Mouse (Mus musculus) midbrain, embryonic 14.5 days (tissue): ENCODE measurements around the gene Shld2. TPM values are rescaled to one million over a fixed set of nuclear protein-coding genes. Genes with fewer than 3 reads are reported as not detected.

Source experiments
- ATAC-seq: fragments of 200-750 bp; cut with Nextera tagmentation; 2 replicates; pipeline ENCODE4 v1.8.0; 2017; ENCODE audit warnings: moderate number of reproducible peaks, moderate library complexity; ENCODE audit not compliant: low FRiP score, low TSS enrichment
- DNase-seq: peaks from one replicate; pipeline ENCODE4 v3.0.0-alpha.2; 2015
- H3K27ac ChIP-seq: fragments of 300-500 bp; sonication (generic); replicated peaks from 2 replicates; pipeline ENCODE4 v1.5.1; 2014; ENCODE audit warnings: mild to moderate bottlenecking, low read depth, low read length, moderate library complexity
- H3K27me3 ChIP-seq: fragments of 300-500 bp; sonication (generic); 2 replicates; pipeline ENCODE4 v1.6.1; 2014; ENCODE audit warnings: low read length, control low read depth, mixed read lengths; ENCODE audit not compliant: control insufficient read depth, insufficient read depth
- H3K36me3 ChIP-seq: fragments of 300-500 bp; sonication (generic); 2 replicates; pipeline ENCODE4 v1.6.1; 2014; ENCODE audit warnings: low read length, control low read depth; ENCODE audit not compliant: control insufficient read depth, insufficient read depth
- H3K4me1 ChIP-seq: fragments of 300-500 bp; sonication (generic); 2 replicates; pipeline ENCODE4 v1.6.1; 2014; ENCODE audit warnings: mild to moderate bottlenecking, antibody characterized with exemption, low read length, control low read depth; ENCODE audit not compliant: control insufficient read depth, insufficient read depth
- H3K4me2 ChIP-seq: fragments of 300-500 bp; sonication (generic); 2 replicates; pipeline ENCODE4 v1.6.1; 2014; ENCODE audit warnings: mild to moderate bottlenecking, low read length, moderate library complexity
- H3K4me3 ChIP-seq: fragments of 300-500 bp; sonication (generic); replicated peaks from 2 replicates; pipeline ENCODE4 v1.5.1; 2014; ENCODE audit warnings: low read depth, low read length
- H3K9ac ChIP-seq: fragments of 300-500 bp; sonication (generic); replicated peaks from 2 replicates; pipeline ENCODE4 v1.6.1; 2014; ENCODE audit warnings: mild to moderate bottlenecking, low read length, moderate library complexity
- H3K9me3 ChIP-seq: fragments of 300-500 bp; sonication (generic); 2 replicates; pipeline ENCODE4 v1.6.1; 2016; ENCODE audit warnings: low read length, control low read depth, mixed read lengths; ENCODE audit not compliant: control insufficient read depth
- WGBS: fragments of 180-500 bp; shearing (Covaris S2); extraction: QIAGEN DNeasy Blood & Tissue Kit; methylation state at CpG from one replicate; pipeline ENCODE4 v1.1.7; 2014; 5-methylcytosine and 5-hydroxymethylcytosine counted together
- polyA plus RNA-seq: library from polyadenylated mRNA; unstranded; fragments of >200 nt; fragmentation: Nextera tagmentation; extraction: Ambion mirVana; gene quantifications from 2 replicates; pipeline ENCODE4 v1.2.1, GENCODE M21; 2014

Shld2 gene
- polyA plus RNA-seq, 1 experiment from 2014 or later, result 8.1 TPM

- Histone ChIP-seq H3K4me1 (peaks cover 3% of the 10 kb centered on the region; the same call in 1 of the 2 replicates), H3K4me3 (0 out of 2 replicates have a peak within 1 kb of the TSS, but pooled peaks have one; percentile 15), H3K36me3 (no peaks in the 10 kb centered on the region), H3K27me3 (peaks cover 11% of the 10 kb centered on the region; the same call in 1 of the 2 replicates), H3K9me3 (no peaks in the 10 kb centered on the region), H3K27ac (no peak within 1 kb of the TSS), H3K9ac (no peak within 1 kb of the TSS; the same call in 1 of the 2 replicates), H3K4me2 (peak within 1 kb of the TSS; percentile 42)
- WGBS, result 79% methylated on average over 6 of the region's 6 CpGs
- ATAC-seq, result no peak
- no peak for DNase-seq
Observed at GRCm38 (mm10) chr14:34219295-34219694, 91.0 kb downstream of the Shld2 start, which contains the start of gene Syt15. Syt15 (plus strand) TSS chr14:34219595.

DNA sequence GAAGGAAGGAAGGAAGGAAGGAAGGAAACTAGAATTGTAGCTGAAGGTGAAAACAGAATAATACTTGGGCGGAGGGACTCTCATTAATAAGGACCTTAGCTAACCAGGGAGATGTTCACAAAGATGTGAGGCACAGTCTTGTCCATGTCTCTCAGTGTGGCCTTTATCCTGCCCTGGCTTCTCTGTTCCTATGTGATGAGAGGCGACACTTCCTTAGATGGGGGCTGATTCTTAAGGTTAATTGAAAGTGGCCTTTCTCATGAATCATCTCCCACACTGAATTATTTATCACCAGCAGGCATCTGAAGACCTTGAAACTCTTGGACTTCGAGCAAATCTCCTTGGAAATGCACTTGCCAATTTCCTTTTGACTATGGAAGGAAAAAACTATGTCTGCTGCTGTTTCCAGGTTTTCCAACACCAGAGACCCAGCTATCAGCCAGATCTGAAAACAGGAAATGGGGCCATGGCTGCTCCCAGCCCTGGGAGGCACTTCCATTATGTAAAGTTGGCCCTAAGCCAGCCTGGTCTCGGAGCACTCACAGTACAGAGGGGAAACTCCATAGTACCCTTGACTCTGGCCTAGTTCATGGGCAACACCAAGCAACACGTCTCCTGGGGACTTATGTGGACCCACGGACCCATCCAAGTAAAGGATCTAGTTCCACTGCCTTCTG, 94.7 kb downstream of the Shld2 start:
- Histone ChIP-seq H3K27ac (no peak overlapping the region), H3K27me3 (peaks cover 11% of the 10 kb centered on the region; the same call in 1 of the 2 replicates), H3K9ac (no peak overlapping the region), H3K4me1 (peaks cover 3% of the 10 kb centered on the region; the same call in 1 of the 2 replicates), H3K4me3 (no peak overlapping the region), H3K9me3 (no peaks in the 10 kb centered on the region), H3K36me3 (no peaks in the 10 kb centered on the region), H3K4me2 (no peak overlapping the region)
- WGBS, result 70% methylated on average over 6 of the region's 6 CpGs
- DNase-seq (peak; percentile 66), ATAC-seq (no peak)

DNA sequence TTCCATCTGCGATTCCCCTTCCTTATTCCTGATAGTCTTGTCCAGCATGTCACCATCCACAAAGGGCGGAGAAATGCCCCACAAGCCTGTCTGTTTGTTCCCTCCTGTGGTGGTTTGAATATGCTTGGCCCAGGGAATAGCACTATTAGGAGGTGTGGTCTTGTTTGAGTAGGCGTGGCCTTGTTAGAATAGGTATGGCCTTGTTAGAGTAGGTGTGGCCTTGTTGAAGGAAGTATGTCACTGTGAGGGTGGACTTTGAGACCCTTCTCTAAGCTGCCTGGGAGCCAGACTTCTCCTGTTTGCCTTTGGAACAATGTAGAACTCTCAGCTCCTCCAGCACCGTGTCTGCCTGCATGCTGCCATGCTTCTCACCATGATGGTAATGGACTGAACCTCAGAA, 100.4 kb downstream of the Shld2 start:
- Histone ChIP-seq H3K27ac (no peak overlapping the region), H3K9me3 (no peaks in the 10 kb centered on the region), H3K4me3 (no peak overlapping the region), H3K4me2 (no peak overlapping the region), H3K27me3 (no peaks in the 10 kb centered on the region), H3K4me1 (no peaks in the 10 kb centered on the region), H3K9ac (no peak overlapping the region), H3K36me3 (no peaks in the 10 kb centered on the region)
- 86% methylated on average over 4 of the region's 4 CpGs for WGBS
- DNase-seq, result no peak
- ATAC-seq, result no peak

- no peak overlapping the region for H3K4me3 ChIP-seq
- WGBS, result 54% methylated on average over 4 of the region's 4 CpGs
- ATAC-seq (no peak), DNase-seq (no peak)
- no peak overlapping the region for H3K27ac ChIP-seq
- no peaks in the 10 kb centered on the region for H3K36me3 ChIP-seq
- H3K9ac ChIP-seq, result no peak overlapping the region
- H3K4me1 ChIP-seq, result no peaks in the 10 kb centered on the region
- no peaks in the 10 kb centered on the region for H3K27me3 ChIP-seq
- no peaks in the 10 kb centered on the region for H3K9me3 ChIP-seq
- no peak overlapping the region for H3K4me2 ChIP-seq
Observed at GRCm38 (mm10) chr14:34209080-34209479, 101.2 kb downstream of the Shld2 start.

DNA sequence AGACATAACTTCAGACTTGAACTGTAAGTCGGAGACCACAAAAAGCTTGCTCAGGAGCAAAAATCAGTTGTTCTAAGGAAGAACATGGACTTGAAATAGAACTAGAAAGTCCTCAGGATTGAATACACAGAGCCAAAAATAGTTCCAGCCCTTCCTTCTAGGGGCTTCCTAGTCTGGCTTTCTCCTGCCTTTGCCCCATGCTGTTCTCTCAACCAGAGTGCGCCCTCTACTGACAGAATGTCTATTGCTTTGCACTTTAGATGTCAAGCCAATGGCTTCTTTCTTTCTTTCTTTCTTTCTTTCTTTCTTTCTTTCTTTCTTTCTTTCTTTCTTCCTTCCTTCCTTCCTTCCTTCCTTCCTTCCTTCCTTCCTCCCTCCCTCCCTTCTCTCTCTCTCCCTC, 101.6 kb downstream of the Shld2 start:
- Histone ChIP-seq H3K36me3 (no peaks in the 10 kb centered on the region), H3K4me3 (no peak overlapping the region), H3K27ac (no peak overlapping the region), H3K4me1 (no peaks in the 10 kb centered on the region), H3K9me3 (no peaks in the 10 kb centered on the region), H3K9ac (no peak overlapping the region), H3K27me3 (no peaks in the 10 kb centered on the region), H3K4me2 (no peak overlapping the region)
- DNase-seq, result peak; percentile 71
- WGBS, result 52% methylated on average over 2 of the region's 2 CpGs
- ATAC-seq, result no peak

DNA sequence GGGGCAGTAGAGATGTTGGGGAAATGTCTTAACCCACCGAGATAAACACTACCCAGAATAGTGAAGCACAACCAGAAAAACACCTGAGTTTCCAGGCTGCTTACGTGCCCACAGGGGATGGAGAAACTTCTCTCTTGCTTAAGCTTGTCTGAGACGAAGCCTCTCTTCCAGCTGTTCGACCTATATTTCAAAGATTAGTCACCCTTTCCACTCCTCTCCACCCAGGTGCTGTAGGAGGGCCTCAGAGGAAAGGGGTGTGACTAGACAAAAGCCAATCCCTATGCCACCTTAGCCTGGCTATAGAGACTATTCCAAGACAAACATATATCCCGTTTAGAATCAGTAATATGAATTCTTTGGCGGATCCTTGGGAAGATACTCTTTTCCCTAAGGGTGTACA, 102.3 kb downstream of the Shld2 start:
- no peak for ATAC-seq

GRCm38 (mm10) chr14:34201231-34202035, 108.9 kb downstream of the Shld2 start, which contains the start of gene Gprin2:
Gprin2 (minus strand) TSS chr14:34201653.
- H3K9ac ChIP-seq, result peak within 1 kb of the TSS; percentile 90
- H3K27ac ChIP-seq, result peak within 1 kb of the TSS; percentile 81
- H3K36me3 ChIP-seq, result no peaks in the 10 kb centered on the region
- peaks cover 17% of the 10 kb centered on the region; the same call in 1 of the 2 replicates for H3K4me1 ChIP-seq
- peak within 1 kb of the TSS; percentile 77 for H3K4me3 ChIP-seq
- no peaks in the 10 kb centered on the region for H3K27me3 ChIP-seq
- H3K9me3 ChIP-seq, result no peaks in the 10 kb centered on the region
- peak within 1 kb of the TSS; percentile 76 for H3K4me2 ChIP-seq
- peak; percentile 81 for DNase-seq
- peak; percentile 81 for ATAC-seq
- WGBS, result 2% methylated on average over 40 of the region's 52 CpGs

More for the DNA sequence above, 102.3 kb downstream of the Shld2 start:
- Histone ChIP-seq H3K4me2 (no peak overlapping the region), H3K27me3 (no peaks in the 10 kb centered on the region), H3K27ac (no peak overlapping the region), H3K36me3 (no peaks in the 10 kb centered on the region), H3K9me3 (no peaks in the 10 kb centered on the region), H3K9ac (no peak overlapping the region), H3K4me3 (no peak overlapping the region), H3K4me1 (no peaks in the 10 kb centered on the region)
- DNase-seq, result no peak
- 78% methylated on average over 6 of the region's 6 CpGs for WGBS

DNA sequence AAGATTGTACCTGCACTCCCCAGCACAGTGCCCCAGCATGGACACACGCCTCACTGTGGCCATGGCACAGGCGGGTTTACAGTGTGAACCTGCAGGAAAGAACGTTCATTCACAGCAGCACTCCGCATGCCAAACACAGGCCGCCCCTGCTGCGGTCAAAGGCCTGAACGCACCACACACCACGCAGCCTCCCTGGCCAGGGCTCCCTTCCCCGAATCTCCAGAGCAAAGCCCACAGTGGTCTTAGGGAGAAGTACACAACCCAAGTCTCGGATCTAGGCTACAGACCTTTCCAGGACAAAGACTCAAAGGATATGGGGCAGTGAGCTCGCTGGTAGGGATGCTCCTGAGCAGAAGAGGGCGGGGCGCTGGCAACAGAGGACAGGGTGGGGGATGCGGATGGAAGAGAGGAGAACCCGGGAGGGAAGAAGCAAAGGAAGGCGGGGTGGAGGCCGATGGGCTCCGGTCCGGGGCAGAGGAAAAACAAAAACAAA, 109.5 kb downstream of the Shld2 start:
- no peaks in the 10 kb centered on the region for H3K36me3 ChIP-seq
- ATAC-seq (peak; percentile 79), DNase-seq (peak; percentile 79)
- peak overlapping the region; percentile 77 for H3K4me3 ChIP-seq
- peaks cover 17% of the 10 kb centered on the region; the same call in 1 of the 2 replicates for H3K4me1 ChIP-seq
- peak overlapping the region; percentile 81 for H3K27ac ChIP-seq
- WGBS, result 1% methylated on average over 19 of the region's 19 CpGs
- peak overlapping the region; percentile 90 for H3K9ac ChIP-seq
- H3K9me3 ChIP-seq, result no peaks in the 10 kb centered on the region
- no peaks in the 10 kb centered on the region for H3K27me3 ChIP-seq
- peak overlapping the region; percentile 76 for H3K4me2 ChIP-seq
